Mouse (Mus musculus) embryonic facial prominence, embryonic 15.5 days (tissue): ENCODE data around the gene Ago4. TPM values are rescaled to one million over a fixed set of nuclear protein-coding genes. Genes with fewer than 3 reads are reported as not detected.
A peak's percentile ranks its signal among the peaks of the same experiment; 100 is the strongest.

Experiments used
- ATAC-seq: fragments of 200-750 bp; cut with Nextera tagmentation; 2 replicates; pipeline ENCODE4 v1.8.0; 2017; ENCODE audit warnings: low read depth, moderate TSS enrichment; ENCODE audit not compliant: insufficient number of reproducible peaks, low FRiP score, low TSS enrichment
- H3K27ac ChIP-seq: fragments of 300-500 bp; sonication (generic); replicated peaks from 2 replicates; pipeline ENCODE4 v1.5.1; 2015; ENCODE audit warnings: mild to moderate bottlenecking, inconsistent platforms
- H3K27me3 ChIP-seq: fragments of 300-500 bp; sonication (generic); 2 replicates; pipeline ENCODE4 v1.6.1; 2015; ENCODE audit warnings: inconsistent platforms
- H3K36me3 ChIP-seq: fragments of 300-500 bp; sonication (generic); 2 replicates; pipeline ENCODE4 v1.6.1; 2015; ENCODE audit warnings: mild to moderate bottlenecking, inconsistent platforms
- H3K4me1 ChIP-seq: fragments of 300-500 bp; sonication (generic); 2 replicates; pipeline ENCODE4 v1.6.1; 2015; ENCODE audit warnings: inconsistent platforms
- H3K4me2 ChIP-seq: fragments of 300-500 bp; sonication (generic); replicated peaks from 2 replicates; pipeline ENCODE4 v1.6.1; 2015; ENCODE audit warnings: mild to moderate bottlenecking, inconsistent platforms
- H3K4me3 ChIP-seq: fragments of 300-500 bp; sonication (generic); replicated peaks from 2 replicates; pipeline ENCODE4 v1.5.1; 2015; ENCODE audit warnings: mild to moderate bottlenecking, inconsistent platforms
- H3K9ac ChIP-seq: fragments of 300-500 bp; sonication (generic); 2 replicates; pipeline ENCODE4 v1.6.1; 2015; ENCODE audit warnings: inconsistent platforms
- H3K9me3 ChIP-seq: fragments of 300-500 bp; sonication (generic); replicated peaks from 2 replicates; pipeline ENCODE4 v1.6.1; 2016; ENCODE audit warnings: inconsistent platforms
- WGBS: fragments of 180-500 bp; shearing (Covaris S2); methylation state at CpG from one replicate; pipeline ENCODE4 v1.1.7; 2015; 5-methylcytosine and 5-hydroxymethylcytosine counted together
- polyA plus RNA-seq: library from polyadenylated mRNA; unstranded; fragments of >200 nt; fragmentation: Nextera tagmentation; extraction: Ambion mirVana; gene quantifications from 2 replicates; pipeline ENCODE4 v1.2.1, GENCODE M21; 2015

The Ago4 gene
- polyA plus RNA-seq, 1 experiment from 2014 or later = 3.2 TPM

GRCm38 (mm10) chr4:126512308-126513066 lies 20.8 kb downstream of the Ago4 start:
- Histone ChIP-seq H3K27me3 (no peaks in the 10 kb centered on the region), H3K4me3 (no peak overlapping the region), H3K27ac (no peak overlapping the region), H3K9ac (no peak overlapping the region), H3K4me1 (no peaks in the 10 kb centered on the region), H3K9me3 (no peaks in the 10 kb centered on the region), H3K36me3 (peaks cover 38% of the 10 kb centered on the region), H3K4me2 (no peak overlapping the region)
- WGBS = 69% methylated on average over 6 of the region's 6 CpGs
- no peak for ATAC-seq

DNA sequence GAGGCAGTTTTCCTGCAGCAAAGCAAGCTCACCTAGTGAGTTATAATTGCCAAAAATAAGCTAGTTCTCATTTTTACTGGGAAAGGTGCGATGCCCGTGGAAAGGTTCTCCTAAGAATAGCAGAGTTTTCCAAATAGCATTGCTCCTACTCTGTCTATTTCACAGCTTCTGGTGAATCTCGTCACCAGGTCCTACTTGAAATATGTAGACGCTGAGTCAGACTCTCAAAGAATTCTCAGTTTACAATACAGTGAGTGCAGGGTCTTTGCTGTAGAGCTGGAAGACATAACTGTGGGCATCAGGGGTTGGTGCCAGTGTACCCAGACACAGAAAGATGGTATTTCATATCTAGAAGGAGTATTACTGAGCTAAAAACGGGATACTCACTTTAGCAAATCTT lies 22.3 kb downstream of the Ago4 start:
- H3K27me3 ChIP-seq = no peaks in the 10 kb centered on the region
- no peaks in the 10 kb centered on the region for H3K4me1 ChIP-seq
- no peak overlapping the region for H3K9ac ChIP-seq
- no peak overlapping the region for H3K4me2 ChIP-seq
- H3K4me3 ChIP-seq = no peak overlapping the region
- no peak for ATAC-seq
- no peaks in the 10 kb centered on the region for H3K9me3 ChIP-seq
- H3K36me3 ChIP-seq = peaks cover 32% of the 10 kb centered on the region
- WGBS = 83% methylated on average over 5 of the region's 5 CpGs
- no peak overlapping the region for H3K27ac ChIP-seq

GRCm38 (mm10) chr4:126509072-126509471 lies 24.2 kb downstream of the Ago4 start:
- no peak overlapping the region for H3K4me2 ChIP-seq
- no peak overlapping the region for H3K4me3 ChIP-seq
- ATAC-seq = no peak
- no peaks in the 10 kb centered on the region for H3K27me3 ChIP-seq
- 85% methylated on average over 2 of the region's 2 CpGs for WGBS
- peaks cover 32% of the 10 kb centered on the region for H3K36me3 ChIP-seq
- no peak overlapping the region for H3K9ac ChIP-seq
- no peak overlapping the region for H3K27ac ChIP-seq
- no peaks in the 10 kb centered on the region for H3K4me1 ChIP-seq
- no peaks in the 10 kb centered on the region for H3K9me3 ChIP-seq

- Histone ChIP-seq H3K4me3 (no peak overlapping the region), H3K4me1 (no peaks in the 10 kb centered on the region), H3K27ac (peak overlapping the region; percentile 40; the same call in 1 of the 2 replicates), H3K9me3 (no peaks in the 10 kb centered on the region), H3K36me3 (peaks cover 29% of the 10 kb centered on the region; the same call in 1 of the 2 replicates), H3K4me2 (no peak overlapping the region), H3K9ac (no peak overlapping the region), H3K27me3 (no peaks in the 10 kb centered on the region)
- 66% methylated on average over 14 of the region's 14 CpGs for WGBS
- no peak; the same call in 1 of the 2 replicates for ATAC-seq
These were observed 25.0 kb downstream of the Ago4 start for GRCm38 (mm10) chr4:126508110-126508899.

DNA sequence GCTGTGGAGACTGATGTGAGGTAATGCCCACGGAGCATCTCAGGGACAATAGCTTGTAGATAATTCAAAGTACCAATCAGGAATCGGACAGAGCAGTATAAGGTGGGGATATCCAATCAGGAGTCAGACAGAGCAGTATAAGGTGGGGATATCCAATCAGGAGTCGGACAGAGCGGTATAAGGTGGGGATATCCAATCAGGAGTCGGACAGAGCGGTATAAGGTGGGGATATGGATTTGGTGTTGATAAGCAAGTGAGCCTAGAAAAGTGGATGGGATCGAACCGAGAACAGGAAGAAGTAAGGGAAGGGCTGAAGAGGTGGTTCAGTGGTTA lies 30.3 kb downstream of the Ago4 start:
- WGBS = 51% methylated on average over 8 of the region's 8 CpGs
- Histone ChIP-seq H3K9me3 (no peaks in the 10 kb centered on the region), H3K9ac (no peak overlapping the region), H3K4me1 (peaks cover 6% of the 10 kb centered on the region; the same call in 1 of the 2 replicates), H3K4me2 (no peak overlapping the region), H3K27me3 (no peaks in the 10 kb centered on the region), H3K27ac (no peak overlapping the region), H3K4me3 (no peak overlapping the region), H3K36me3 (peaks cover 10% of the 10 kb centered on the region; the same call in 1 of the 2 replicates)
- no peak for ATAC-seq

DNA sequence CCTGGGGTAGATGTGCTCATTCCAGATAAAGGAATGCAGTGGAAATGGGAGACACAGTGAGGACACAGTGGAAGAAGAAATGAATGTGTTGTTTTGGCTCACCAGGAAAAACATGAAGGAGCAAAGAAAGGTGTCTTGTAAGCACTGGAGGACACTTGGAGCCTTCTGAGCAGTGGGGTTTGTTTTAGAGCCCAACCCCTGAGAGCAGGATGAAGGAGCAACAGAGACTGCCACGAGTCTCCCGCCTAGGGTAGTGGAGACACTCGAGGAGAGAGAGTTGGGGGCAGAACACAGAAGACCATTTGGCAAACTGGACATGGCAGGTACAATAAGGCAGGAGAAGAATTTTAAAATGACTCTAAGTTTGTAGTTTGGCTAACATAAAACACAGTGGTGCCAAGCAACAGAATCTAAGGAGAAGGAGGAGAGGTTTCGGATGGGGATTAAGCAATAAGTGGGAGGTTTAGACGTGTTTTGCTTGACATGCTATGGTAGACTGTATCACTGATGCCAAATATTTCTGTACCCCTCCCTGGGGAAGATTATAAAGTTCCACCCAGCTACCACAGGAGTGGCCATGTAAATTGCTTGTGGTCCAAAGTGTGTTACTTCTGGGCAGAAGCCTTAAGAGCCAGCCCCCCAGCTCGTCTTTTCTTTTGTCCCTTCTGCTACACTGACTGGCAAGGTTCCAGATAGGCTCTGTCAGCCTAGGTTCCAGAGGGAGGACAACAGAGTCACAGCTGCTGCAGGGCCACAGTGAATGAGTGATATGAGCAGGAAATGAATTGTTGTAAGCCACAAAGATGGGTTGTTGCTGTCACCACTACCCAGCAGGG lies 30.9 kb downstream of the Ago4 start:
- Histone ChIP-seq H3K27ac (no peak overlapping the region), H3K27me3 (no peaks in the 10 kb centered on the region), H3K9me3 (no peaks in the 10 kb centered on the region), H3K4me1 (peaks cover 6% of the 10 kb centered on the region; the same call in 1 of the 2 replicates), H3K9ac (no peak overlapping the region), H3K36me3 (0 out of 2 replicates have a peak, but pooled peaks cover 10% of the 10 kb centered on the region), H3K4me2 (no peak overlapping the region), H3K4me3 (no peak overlapping the region)
- WGBS = 59% methylated on average over 6 of the region's 6 CpGs
- ATAC-seq = no peak

DNA sequence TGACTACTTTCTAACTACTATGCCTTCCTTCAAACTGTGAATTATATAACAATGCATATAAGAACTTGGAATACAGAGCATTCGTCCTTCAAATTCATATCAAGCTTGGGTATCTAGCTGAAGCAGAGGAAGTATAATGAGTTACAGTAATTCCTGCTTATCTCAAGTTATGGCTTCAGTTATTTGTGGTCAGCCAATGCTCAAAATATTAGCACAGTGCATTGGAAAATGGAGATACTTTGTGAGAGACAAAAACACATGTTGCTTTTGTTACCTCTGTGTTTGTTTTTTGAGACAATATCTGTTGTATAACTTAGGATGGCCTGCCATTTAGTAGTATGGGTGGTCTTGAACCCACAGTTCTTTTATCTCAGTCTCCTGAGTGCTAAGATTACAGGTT lies 34.7 kb downstream of the Ago4 start:
- Histone ChIP-seq H3K4me3 (no peak overlapping the region), H3K9me3 (no peaks in the 10 kb centered on the region), H3K9ac (no peak overlapping the region), H3K27ac (no peak overlapping the region), H3K27me3 (no peaks in the 10 kb centered on the region), H3K4me1 (peaks cover 14% of the 10 kb centered on the region; the same call in 1 of the 2 replicates), H3K36me3 (no peaks in the 10 kb centered on the region), H3K4me2 (no peak overlapping the region)
- WGBS = 81% methylated on average over 1 of the region's 1 CpGs
- ATAC-seq = no peak

- Histone ChIP-seq H3K4me1 (peaks cover 8% of the 10 kb centered on the region; the same call in 1 of the 2 replicates), H3K9ac (no peak overlapping the region), H3K9me3 (no peaks in the 10 kb centered on the region), H3K36me3 (0 out of 2 replicates have a peak, but pooled peaks cover 8% of the 10 kb centered on the region), H3K27ac (peak overlapping the region; percentile 49), H3K27me3 (no peaks in the 10 kb centered on the region), H3K4me2 (no peak overlapping the region), H3K4me3 (no peak overlapping the region)
- no peak for ATAC-seq
- 59% methylated on average over 2 of the region's 2 CpGs for WGBS
These were observed 36.3 kb downstream of the Ago4 start for GRCm38 (mm10) chr4:126496963-126497362.

DNA sequence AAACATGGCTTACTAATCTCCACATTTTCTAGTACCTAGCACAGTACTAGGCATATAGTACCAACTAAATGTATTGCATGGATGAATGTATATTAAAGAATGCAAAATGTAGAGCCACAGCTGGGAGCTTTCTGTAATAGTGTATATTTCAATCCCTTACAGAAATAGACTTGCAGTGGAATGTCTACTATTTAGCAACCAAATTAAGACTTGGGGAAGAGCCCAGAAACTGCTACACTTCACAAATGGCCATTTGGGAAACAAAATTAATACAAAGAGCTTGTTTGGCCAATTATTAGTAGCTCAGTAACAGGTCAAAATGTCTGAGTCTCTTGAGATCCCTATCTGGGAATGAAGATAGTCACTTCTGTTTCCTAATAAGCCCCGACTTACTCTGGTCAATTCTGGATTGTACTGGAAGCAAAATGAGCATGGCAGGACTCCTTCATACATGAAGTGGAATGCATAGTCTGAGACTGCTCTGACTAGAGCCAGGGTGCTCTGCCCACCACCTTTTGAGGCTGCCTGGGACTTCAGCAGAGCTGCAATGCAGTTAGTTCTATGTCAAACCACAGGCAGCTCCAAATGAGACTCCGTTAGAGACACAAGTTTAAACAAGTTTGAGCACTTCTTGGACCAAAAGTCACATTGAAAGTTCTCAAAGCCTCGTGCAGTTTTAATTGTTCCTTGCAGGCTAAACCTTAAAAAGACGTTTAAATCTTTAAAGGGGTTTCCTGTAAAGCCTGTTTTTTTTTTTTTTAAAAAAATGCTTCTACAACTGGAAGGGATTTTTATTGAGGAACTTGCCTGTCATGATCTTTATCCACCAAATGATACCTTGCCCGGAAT lies 37.1 kb downstream of the Ago4 start:
- WGBS = 52% methylated on average over 5 of the region's 5 CpGs
- Histone ChIP-seq H3K4me3 (no peak overlapping the region), H3K4me2 (no peak overlapping the region), H3K9ac (no peak overlapping the region), H3K4me1 (peaks cover 8% of the 10 kb centered on the region; the same call in 1 of the 2 replicates), H3K9me3 (no peaks in the 10 kb centered on the region), H3K27me3 (no peaks in the 10 kb centered on the region), H3K36me3 (0 out of 2 replicates have a peak, but pooled peaks cover 8% of the 10 kb centered on the region), H3K27ac (peak overlapping the region; percentile 49)
- ATAC-seq = no peak

DNA sequence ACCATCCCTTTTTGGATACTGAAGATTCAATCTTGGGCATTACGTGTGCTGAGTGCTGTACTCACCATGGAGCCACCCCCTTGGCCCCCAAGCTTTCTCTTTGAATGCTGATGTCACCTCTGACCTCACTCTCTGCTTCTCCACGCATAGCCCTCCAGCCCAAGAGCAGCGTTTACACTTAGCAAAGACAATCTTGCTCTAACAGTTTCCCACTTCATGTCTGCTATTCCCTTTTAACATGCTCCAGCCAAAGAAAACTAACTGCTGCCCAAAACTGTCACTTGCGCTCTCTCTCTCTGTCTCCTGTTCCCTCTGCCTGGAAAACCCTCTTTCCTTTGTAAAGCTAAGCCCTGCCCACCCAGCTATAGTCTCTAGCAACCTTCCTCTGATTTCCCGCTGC lies 37.8 kb downstream of the Ago4 start:
- Histone ChIP-seq H3K4me3 (no peak overlapping the region), H3K4me2 (no peak overlapping the region), H3K36me3 (0 out of 2 replicates have a peak, but pooled peaks cover 8% of the 10 kb centered on the region), H3K9me3 (no peaks in the 10 kb centered on the region), H3K4me1 (peaks cover 8% of the 10 kb centered on the region; the same call in 1 of the 2 replicates), H3K9ac (no peak overlapping the region), H3K27me3 (no peaks in the 10 kb centered on the region), H3K27ac (0 out of 2 replicates have a peak overlapping the region, but pooled peaks have one; percentile 8)
- 58% methylated on average over 5 of the region's 5 CpGs for WGBS
- no peak for ATAC-seq
